Mouse (Mus musculus): Measurements from ENCODE around the gene Pard6a. TPM values are rescaled to one million over a fixed set of nuclear protein-coding genes. Genes with fewer than 3 reads are reported as not detected.

The Pard6a gene
- total RNA-seq (2021): 1 to 10 TPM; 5.0 to 6.0 TPM
- long read RNA-seq, experiment 1, partial matches to known transcripts: 0 of 11 reads
- long read RNA-seq, experiment 1, other reads (novel, unspliced or antisense): 4 of 11 reads
- long read RNA-seq, experiment 2, partial matches to known transcripts: 0 of 19 reads
- long read RNA-seq, experiment 2, other reads (novel, unspliced or antisense): 8 of 19 reads

DNA sequence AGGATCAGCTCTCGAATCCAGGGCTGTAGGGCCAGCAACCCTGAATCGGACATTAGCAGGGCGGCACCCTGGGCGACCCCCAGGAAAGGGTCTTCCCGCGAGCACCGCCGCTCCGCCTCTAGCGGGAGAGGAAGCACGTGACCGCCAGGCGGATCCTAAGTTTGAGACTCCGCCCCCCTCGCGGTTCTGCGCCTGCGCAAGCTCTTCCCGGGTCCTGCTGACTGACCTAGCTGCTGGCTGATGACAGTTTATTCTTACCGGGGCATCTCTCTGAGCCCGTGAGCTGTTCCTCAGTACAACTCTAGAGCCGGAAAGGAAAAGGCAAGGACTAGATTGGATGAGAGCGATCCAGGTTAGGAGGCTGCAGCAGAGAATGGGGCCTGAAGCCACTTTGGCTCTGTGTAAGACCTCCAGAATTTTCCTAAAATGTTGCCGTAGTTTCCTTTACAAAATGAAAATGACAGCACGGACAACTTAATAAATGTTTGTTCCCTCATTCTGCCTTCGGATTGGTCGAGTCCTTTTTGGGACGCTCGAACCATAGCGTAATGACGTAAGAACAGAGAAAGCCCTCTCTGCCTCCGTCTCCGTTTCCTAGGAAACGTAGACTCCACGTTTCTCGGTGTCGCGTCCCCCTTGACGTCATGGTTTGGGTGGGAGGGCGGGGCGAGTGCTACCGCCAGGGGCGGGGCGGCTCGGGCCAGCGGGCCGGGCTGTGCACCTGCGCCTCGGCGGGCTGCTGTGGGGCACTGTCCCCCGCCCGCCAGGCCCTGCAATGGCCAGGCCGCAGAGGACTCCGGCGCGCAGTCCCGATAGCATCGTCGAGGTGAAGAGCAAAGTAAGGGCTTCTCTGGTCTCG, at the start of gene Pard6a, which contains the start of gene Acd:
TSS of gene Pard6a (plus strand) at position 183 of the 859 bp plus-strand sequence.
TSS of gene Acd (minus strand) at position 137 of the 859 bp plus-strand sequence.
- DNase-seq: peak; percentile 97
- peak within 1 kb of the TSS; percentile 95 for H3K27ac ChIP-seq
- TF ChIP-seq CTCF (IDR thresholded peaks at IDR 0.05): no peak
- H3K4me3 ChIP-seq: peak within 1 kb of the TSS; percentile 87
- intact Hi-C loops (cut with DNase I): no loop called here

DNA sequence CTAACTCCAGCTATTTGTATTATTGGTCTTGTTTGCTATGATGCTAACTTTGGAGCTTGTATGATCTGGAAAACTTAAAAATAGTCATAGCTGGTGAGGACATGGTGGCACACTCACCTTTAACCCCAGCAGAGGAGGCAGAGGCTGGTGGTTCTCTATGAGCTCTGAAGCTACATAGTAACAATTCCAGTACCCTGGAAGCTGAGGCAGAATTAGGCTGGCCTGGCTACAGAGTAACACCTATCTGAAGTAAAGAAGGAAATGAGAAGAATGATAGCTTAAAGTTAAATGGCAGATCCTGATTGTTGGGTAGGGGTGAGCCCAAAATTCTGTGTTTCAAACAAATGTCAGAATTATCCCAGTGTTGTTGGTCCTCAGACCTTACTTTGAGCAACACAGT, 43.3 kb upstream of the Pard6a start:
- no peak for DNase-seq
- no peak overlapping the region for H3K4me3 ChIP-seq
- intact Hi-C loops (cut with DNase I): no loop called here
- no peak overlapping the region for H3K27ac ChIP-seq
- TF ChIP-seq CTCF (IDR thresholded peaks at IDR 0.05): no peak

DNA sequence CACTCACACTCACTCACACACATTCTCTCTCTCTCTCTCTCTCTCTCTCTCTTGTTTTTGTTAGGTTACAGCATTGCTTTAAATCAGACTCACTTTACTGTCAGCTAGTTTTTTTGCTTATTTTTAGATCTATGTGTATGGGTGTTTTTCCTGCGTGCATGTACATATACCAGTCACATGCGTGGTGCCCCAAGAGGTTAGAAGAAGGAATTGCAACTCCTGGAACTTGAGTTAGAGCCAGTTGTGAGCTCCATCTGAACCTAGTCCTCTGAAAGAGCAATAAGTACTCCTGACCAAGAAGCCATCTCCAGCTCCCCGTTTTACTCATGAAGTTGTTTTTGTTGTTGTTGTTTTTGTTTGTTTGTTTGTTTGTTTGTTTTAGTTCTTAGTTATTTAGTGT, 39.8 kb upstream of the Pard6a start:
- peak; percentile 61 for TF ChIP-seq CTCF (IDR thresholded peaks at IDR 0.05)
- Histone ChIP-seq H3K4me3 (no peak overlapping the region), H3K27ac (no peak overlapping the region)
- peak; percentile 26 for DNase-seq
- intact Hi-C loops (cut with DNase I): no loop called here

DNA sequence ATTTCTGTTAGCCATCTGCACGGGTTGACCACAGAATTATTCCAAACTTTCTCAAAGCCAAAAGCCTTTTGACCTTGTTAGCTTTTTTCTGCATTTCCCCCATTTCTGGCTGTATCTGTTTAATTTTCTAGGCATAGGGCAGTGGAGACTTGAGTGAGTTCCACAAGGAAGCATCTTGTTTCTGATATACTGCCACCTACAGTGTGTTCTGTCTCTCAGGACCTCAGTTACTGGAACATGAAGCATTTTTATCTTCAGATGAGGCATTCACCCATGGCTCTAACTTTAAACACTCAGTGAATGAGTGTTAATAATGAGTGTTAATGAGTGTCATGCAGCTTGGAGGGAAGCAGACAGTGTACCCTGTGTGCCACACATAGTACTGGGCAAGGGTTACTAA, 23.1 kb upstream of the Pard6a start:
- Histone ChIP-seq H3K4me3 (no peak overlapping the region), H3K27ac (no peak overlapping the region)
- DNase-seq: no peak
- peak; percentile 33 for TF ChIP-seq CTCF (IDR thresholded peaks at IDR 0.05)
- intact Hi-C loops (cut with DNase I): no loop called here

DNA sequence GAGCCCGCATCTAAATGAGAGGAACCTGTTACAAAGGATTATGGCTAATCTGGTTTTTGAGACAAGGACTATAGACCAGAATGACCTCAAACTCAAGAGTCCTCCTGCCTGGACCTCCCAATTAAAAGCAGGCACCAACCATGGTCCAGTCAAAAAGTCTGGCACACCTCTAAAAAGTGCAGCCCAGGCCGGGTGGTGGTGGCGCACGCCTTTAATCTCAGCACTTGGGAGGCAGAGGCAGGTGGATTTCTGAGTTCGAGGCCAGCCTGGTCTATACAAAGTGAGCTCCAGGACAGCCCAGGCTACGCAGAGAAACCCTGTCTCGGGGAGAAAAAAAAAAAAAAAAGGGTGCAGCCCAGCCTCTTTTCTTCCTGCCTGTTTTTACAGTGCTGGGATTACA, 15.6 kb upstream of the Pard6a start:
- Histone ChIP-seq H3K4me3 (no peak overlapping the region), H3K27ac (no peak overlapping the region)
- TF ChIP-seq CTCF (IDR thresholded peaks at IDR 0.05): no peak
- DNase-seq: no peak
- intact Hi-C loops (cut with DNase I): loop anchor here (2.0 to 10.0 kb wide), 4 partner anchors 49 to 119 kb away; partner anchors contain the start of genes Agrp, Atp6v0d1 and Ctcf

DNA sequence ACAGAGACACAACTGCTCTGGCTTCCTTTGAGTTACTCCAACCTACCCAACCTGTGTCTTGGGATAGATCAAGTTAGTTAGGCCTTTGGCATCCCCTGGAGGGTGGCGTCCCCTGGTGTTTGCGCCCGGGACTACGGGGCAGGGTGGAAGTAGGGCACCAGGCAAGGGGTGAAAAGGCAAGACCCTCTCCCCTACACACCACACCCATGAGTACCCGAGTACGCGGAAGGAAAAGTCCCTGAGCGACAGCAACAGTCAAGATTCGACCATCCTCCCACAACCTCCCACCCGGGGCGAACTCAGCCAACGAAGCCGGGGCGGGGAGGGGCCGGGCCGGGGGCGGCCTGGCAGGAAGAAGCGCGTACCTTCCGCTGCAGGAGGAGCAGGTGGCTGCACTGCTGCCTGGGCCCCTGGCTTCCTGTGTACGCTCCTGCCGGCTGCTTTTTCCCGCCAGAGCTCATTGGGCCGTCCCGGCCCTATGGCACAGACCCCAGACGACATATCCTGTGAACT, 15.1 kb upstream of the Pard6a start, which contains the start of gene Carmil2:
TSS of gene Carmil2 (plus strand) at position 479 of the 513 bp plus-strand sequence.
- intact Hi-C loops (cut with DNase I): loop anchor here (2.0 to 10.0 kb wide), 4 partner anchors 49 to 119 kb away; partner anchors contain the start of genes Agrp, Atp6v0d1 and Ctcf
- DNase-seq: peak; percentile 80
- Histone ChIP-seq H3K4me3 (peak within 1 kb of the TSS; percentile 55), H3K27ac (no peak within 1 kb of the TSS)
- TF ChIP-seq CTCF (IDR thresholded peaks at IDR 0.05): peak; percentile 93

DNA sequence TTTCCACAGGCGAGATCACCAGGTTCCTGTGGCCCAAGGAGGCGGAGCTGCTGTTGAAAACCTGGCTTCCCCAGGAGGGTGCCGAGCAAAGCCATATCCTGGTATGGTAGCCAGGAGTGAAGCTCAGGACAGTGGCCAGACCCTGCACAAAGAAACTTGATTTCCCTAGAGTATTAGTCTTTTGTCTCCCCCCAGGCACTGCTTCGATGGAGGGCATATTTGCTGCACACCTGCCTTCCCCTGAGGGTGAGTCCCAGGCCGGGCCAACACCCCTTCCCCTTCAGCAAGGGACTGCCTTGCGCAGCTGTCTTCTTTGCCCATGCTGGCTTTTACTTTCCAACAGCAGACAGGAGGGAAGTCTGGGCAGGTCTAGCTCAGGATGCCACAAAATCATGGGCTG, 14.4 kb upstream of the Pard6a start:
- DNase-seq: no peak
- TF ChIP-seq CTCF (IDR thresholded peaks at IDR 0.05): no peak
- intact Hi-C loops (cut with DNase I): loop anchor here (10.0 kb wide), 1 partner anchor 92 kb away; no protein-coding TSS in a partner anchor
- Histone ChIP-seq H3K4me3 (no peak overlapping the region), H3K27ac (no peak overlapping the region)

DNA sequence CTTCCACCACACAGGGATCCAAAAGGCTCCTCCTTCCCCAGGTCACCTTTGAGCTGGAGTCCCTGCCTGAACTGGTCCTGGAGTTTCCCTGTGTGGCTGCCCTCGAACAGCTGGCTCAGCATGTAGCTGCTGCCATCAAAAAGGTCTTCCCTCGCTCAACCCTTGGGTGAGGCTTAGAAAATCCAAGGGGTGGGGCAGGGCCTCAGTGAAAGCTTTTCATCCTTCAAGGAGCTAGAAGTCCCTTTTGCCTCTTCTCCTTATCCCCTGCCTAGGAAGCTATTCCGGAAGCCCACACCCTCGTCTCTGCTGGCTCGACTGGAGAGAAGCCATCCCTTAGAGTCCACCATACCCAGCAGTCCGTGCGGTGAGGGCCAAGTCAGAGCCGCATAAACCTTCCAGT, 13.4 kb upstream of the Pard6a start:
- no peak for DNase-seq
- Histone ChIP-seq H3K27ac (no peak overlapping the region), H3K4me3 (no peak overlapping the region)
- no peak for TF ChIP-seq CTCF (IDR thresholded peaks at IDR 0.05)
- intact Hi-C loops (cut with DNase I): loop anchor here (10.0 kb wide), 1 partner anchor 93 kb away; no protein-coding TSS in a partner anchor

DNA sequence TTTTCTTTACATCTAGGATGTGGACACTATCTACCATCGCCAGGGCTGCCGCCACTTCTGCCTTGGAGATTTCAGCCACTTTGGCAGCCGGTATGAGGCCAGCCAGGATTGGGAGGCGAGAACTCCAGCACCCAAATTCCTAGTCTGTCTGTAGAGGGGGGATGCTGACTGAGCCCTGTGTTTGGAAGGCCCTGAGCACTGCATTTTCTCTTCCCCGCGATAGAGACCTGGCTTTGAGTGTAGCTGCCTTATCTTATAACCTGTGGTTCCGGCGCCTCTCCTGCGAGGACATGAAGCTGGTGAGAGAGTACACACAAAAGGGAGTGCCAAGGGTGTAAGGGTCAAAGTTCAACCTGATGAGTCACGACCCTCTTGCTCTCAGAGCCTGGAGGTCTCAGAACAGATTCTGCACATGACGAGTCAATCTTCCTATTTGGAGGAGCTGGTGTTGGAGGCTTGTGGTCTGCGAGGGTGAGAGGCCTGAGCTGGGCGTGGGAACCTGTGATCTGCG, 12.7 kb upstream of the Pard6a start:
- Histone ChIP-seq H3K27ac (no peak overlapping the region), H3K4me3 (no peak overlapping the region)
- TF ChIP-seq CTCF (IDR thresholded peaks at IDR 0.05): no peak
- no peak for DNase-seq
- intact Hi-C loops (cut with DNase I): loop anchor here (10.0 kb wide), 1 partner anchor 93 kb away; no protein-coding TSS in a partner anchor

DNA sequence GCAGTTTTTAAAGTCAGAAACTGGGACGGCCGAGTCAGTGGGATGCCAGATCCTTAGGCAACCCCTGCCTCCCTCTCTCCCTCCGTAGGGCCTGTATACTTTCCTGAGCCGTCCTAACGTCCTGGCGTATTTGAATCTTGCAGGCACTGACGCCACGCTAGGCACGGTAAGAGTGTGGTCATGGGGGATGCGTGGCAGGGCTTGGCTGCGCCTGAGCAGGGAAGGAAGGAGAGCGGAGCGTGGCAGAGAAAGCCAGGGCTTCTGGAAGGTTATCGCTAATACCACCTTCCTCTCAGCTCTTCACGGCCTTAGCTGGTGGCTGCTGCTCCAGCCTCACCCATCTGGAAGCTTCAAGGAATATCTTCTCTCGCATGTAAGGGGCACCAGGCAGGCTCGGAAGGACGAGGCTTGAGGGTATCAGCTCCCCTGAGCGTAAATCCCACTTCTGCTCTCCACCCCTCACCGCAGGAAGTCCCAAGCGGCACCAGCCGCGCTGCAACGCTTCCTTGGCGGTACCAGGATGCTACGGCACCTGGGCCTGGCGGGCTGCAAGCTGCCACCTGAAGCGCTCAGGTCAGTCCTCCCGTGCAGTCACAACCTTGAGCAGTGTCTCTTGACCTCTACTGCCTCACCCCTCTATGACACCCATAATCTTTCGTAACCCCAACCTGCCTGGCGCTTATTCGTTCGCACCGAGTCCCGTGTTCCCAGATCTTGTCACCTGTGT, 11.5 kb upstream of the Pard6a start:
- no peak for DNase-seq
- intact Hi-C loops (cut with DNase I): loop anchor here (10.0 kb wide), 1 partner anchor 95 kb away; no protein-coding TSS in a partner anchor

DNA sequence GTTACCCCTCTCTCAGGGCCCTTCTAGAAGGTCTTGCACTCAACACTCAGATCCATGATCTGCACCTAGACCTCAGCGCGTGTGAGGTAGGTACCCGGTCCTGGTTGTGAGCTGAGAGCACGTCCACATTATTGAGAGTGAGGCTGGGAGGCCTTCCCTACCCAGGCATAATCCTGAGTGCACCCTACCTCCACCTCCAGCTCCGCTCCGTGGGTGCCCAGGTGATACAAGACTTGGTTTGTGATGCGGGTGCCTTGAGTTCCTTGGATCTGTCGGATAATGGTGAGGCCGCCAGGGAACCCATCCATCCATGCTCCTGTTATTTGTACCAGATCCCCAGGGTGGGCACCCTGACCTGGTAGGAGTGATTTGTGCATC, 11.0 kb upstream of the Pard6a start:
- Histone ChIP-seq H3K4me3 (no peak overlapping the region), H3K27ac (no peak overlapping the region)
- TF ChIP-seq CTCF (IDR thresholded peaks at IDR 0.05): no peak
- intact Hi-C loops (cut with DNase I): loop anchor here (10.0 kb wide), 1 partner anchor 95 kb away; no protein-coding TSS in a partner anchor
- no peak for DNase-seq

More for the DNA sequence above, 11.5 kb upstream of the Pard6a start:
- no peak for TF ChIP-seq CTCF (IDR thresholded peaks at IDR 0.05)
- H3K4me3 ChIP-seq: no peak overlapping the region
- H3K27ac ChIP-seq: no peak overlapping the region

DNA sequence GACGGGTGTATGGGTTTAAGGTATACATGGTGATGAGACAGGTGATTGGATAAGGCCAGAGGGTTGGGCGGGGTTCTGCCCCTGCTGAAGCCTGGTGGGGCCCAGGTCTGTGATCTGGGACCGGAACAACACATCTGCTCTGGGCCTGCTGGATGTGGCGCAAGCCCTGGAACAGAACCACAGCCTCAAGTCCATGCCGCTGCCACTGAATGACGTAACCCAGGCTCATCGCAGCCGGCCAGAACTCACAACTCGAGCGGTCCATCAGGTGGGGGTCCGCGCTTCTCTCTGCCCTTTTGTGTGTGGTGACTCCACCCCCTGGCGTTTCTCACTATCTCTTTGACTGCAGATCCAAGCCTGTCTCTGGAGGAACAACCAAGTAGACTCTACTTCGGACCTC, 10.0 kb upstream of the Pard6a start:
- no peak for TF ChIP-seq CTCF (IDR thresholded peaks at IDR 0.05)
- no peak for DNase-seq
- Histone ChIP-seq H3K4me3 (no peak overlapping the region), H3K27ac (no peak overlapping the region)
- intact Hi-C loops (cut with DNase I): no loop called here
